Mouse (Mus musculus): ENCODE data around the gene Enpp1.

GRCm38 (mm10) chr10:24754251-24754835, 42.4 kb upstream of the Enpp1 start:
- TF ChIP-seq CTCF (IDR thresholded peaks at IDR 0.05; ENCODE audit: low read depth, low read length) = no peak
- TF ChIP-seq EP300 (IDR thresholded peaks at IDR 0.05; ENCODE audit: insufficient read depth, low read depth, low read length) = no peak

Data from ES-Bruce4 (cell line).